Mouse (Mus musculus) megakaryocyte, embryonic 14.5 days (primary cell): ENCODE results near the gene Srpk3.

Experiments used
- FLI1 ChIP-seq: IDR thresholded peaks from 2 replicates; pipeline ENCODE4 v1.6.1; 2012; ENCODE audit warnings: low read length, inconsistent platforms, mixed read lengths
- GATA1 ChIP-seq: IDR thresholded peaks from 3 replicates; pipeline ENCODE4 v1.6.1; 2012; ENCODE audit warnings: mixed read lengths, low read length, inconsistent platforms, borderline replicate concordance

GRCm38 (mm10) chrX:73785666-73786065 lies 11.5 kb downstream of the Srpk3 start:
- TF ChIP-seq GATA1 (no peak), FLI1 (no peak)
